Mouse (Mus musculus) kidney, adult 9 months (tissue): ENCODE measurements around the gene Dda1.
A peak's percentile ranks its signal among the peaks of the same experiment; 100 is the strongest.
"Not testable (repeated sequence)": the region's sequence is repeated elsewhere in the genome, so short reads cannot be mapped to it uniquely, and the experiment has no call there.

Source experiments
- DNase-seq: peaks from one replicate; pipeline ENCODE4 v3.0.0; 2022

Dda1 gene

DNA sequence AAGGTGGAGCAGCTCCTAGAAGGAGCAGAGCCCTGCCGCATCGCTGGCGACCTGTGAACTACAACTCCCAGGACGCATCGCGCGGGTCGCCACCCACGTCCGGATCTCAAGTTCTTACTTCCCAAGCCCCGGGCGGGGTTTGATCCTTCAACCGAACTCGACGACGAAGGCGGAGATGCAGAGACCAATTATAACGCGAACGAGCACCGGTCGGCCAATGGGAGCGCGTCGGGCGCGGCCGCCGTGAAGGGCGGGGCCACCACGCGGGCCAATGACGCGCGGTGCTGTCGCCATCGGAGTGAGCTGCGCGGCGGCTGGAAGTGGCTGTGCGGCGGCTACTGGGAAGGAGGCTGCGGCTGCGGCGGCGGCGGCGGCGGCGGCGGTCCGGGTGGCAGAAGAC lies at the start of gene Dda1:
Gene Dda1 (plus strand): TSS at position 284 of the 400 bp plus-strand sequence.
- DNase-seq: peak; percentile 99

DNA sequence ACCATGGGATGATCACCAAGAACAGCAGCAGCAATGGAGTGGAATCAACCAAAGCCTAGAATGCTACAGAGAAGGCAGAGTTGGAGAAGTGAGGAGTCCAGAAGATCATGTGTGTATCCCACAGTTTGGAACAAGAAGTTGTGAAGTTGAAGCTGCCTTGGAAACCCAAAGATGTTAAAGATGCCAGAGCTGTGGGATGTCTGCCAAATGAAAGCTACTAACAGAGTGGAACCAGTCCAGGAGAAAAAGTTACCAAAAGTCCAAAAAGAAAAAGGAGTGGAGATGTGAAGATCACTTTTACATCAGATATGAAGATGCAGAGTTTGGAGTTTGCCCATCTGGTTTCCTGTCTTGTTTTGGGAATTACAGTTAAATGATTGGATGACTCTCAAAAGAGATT lies 46.9 kb upstream of the Dda1 start:
- no peak for DNase-seq

DNA sequence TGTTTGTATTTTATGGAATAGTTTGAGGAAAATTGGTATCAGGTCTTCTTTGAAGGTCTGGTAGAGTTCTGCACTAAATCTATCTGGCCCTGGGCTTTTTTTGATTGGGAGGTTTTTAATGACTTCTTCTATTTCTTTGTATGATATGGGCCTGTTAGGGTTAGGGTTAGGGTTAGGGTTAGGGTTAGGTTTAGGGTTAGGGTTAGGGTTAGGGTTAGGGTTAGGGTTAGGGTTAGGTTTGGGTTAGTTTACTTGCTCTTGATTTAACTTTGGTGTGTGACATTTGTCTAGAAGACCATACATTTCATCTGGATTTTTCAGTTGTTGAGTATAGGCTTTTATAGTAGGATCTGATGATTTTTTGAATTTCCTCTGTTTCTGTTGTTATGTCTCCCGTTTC lies 36.1 kb upstream of the Dda1 start:
- not testable (repeated sequence) for DNase-seq

DNA sequence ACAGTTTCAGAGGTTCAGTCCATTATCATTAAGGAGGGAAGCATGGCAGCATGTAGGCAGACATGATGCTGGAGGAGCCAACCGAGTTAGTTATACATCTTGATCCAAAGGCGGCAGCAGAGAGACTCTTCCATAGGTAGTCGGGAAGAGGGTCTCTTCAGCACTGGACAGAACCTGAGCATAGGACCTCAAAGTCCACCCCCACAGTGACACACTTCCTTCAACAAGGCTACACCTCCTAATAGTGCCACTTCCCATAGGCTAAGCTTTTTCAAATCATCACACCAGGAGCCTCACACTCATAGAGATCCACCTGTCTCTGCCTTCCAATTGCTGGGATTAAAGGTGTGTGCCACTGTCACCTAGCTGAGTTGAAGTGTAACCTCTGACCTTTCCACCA lies 32.0 kb upstream of the Dda1 start:
- no peak for DNase-seq

DNA sequence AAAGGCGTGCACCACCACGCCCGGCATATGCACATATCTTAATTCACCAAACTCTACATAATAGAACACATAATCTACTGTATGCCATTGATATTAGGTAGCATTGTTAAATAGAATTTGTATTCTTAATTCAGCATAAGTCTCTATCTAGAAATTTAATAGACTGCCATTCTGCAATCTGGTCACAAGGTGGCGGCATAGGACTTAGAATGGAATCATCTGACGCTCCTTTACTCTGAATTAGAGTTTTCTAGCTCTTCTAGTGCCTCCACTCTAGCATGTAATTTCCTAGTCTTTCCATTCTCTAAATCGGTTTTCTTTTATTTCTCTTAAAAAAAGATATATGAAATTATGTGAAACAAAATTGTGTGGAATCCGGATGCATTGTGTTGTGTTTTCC lies 27.6 kb upstream of the Dda1 start:
- peak; percentile 48 for DNase-seq

DNA sequence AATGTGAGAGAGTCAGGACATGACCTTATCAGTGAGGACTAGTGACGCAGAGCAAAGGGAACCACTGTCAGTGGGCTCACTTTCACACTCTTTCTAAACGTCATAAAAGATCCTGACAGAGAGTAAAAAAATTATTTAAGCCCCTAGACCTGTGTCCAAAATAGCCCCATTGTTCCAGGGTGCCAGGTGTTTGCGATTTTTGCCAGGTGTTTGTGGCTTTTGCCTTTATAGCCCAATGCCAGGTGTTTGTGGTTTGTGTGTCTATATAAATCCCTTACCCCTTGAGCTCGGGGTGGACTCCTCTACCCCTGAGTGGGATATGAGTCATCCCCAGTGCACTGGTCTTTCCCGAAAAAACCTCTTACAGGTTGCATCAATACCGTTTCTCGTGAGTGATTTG lies 23.9 kb upstream of the Dda1 start:
- no peak for DNase-seq

DNA sequence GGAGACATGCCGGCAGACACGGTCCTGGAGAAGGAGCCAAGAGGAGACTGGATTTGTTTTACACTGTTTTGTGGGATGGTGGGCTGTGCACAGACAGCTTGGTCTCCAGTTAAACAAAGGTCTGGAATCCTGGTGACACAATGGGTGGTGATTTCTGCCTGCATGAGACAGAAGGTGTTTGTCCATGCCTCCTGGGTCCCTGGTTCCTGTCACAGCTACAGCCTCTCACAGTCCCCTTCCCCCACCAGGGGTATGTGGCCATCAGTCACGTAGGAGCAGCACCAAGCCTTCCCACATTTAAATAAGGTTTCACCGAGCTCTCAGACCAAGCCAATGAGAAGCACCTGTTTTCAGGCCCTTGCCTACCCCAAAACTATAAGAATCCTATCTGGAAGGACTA lies 17.7 kb upstream of the Dda1 start:
- DNase-seq: no peak

DNA sequence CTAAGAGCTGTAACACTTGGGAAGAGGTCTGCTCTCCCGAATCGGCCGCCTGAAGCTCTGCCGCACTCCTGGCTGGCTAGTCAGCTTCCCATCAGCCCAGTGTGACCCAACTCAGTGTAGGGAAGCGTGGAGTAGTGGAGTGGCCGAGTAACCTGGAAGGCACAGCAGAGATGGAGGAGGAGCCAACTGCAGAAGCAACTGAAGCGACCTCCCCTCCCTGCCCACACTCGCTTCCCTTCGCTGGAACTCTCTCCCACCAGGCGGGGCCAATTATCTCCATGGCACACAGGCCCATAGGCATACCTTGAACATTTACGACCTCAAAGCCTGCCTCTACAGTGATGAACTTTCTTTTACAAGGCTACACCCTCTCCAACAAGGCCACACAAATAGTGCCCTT lies 17.2 kb upstream of the Dda1 start:
- DNase-seq: no peak

DNA sequence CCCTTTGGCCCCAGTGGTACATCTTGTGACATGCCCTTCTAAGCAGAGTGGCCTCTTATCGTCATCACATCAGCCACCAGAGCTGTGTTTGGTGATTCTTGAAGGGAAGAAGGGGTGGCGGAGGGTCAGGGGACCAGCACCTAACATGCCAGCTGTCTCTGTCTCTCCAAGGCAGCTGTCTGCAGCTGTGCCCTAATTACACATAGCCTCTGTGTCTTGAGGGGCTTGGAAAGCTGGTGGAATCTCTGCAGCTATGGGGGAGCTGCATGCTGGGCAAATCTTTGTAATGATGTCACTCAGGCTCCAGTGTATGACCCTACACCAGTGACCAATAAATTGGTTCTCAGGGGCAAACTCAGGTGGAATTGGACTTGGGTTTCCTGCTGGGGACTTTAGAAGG lies 16.3 kb upstream of the Dda1 start:
- DNase-seq: no peak

DNA sequence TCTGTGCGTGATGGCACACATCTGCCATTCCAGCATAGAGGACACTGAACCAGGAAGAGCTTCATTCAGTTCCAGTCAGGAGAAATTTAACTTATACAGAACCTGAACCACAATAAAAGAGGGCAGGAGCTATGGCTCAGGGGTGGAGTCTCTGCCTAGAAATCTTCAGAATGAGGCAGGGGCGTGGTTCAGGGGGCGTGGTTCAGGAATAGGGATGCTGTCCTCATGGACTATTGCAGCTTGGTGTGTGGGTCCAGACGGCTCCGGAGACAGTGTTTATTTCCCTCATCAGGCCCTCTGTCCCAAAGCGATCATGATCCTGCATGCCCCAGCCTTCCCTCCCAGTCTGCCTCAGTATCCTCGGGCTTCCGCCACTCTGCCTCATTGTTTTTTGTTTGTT lies 14.3 kb upstream of the Dda1 start:
- DNase-seq: no peak

DNA sequence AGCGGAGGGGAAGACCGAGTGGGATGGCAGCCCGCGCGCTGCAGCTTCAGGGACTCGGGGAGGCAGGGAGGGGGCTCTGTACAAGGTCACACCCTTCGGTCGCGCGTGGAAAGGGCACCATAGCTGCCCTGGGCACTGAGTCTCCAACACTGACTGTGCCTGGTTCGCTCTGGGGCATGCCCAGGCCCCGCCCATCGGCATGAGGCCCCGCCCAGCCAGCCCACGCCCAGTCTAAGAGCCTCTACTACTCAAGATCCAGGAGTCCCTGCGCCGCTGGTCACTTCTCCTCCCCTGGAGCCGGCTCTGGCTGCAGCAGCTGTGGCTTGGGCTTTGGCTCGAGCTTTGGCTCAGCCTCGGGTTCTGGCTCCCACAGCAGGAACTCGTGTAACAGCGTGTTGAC lies 12.1 kb upstream of the Dda1 start:
- DNase-seq: no peak

DNA sequence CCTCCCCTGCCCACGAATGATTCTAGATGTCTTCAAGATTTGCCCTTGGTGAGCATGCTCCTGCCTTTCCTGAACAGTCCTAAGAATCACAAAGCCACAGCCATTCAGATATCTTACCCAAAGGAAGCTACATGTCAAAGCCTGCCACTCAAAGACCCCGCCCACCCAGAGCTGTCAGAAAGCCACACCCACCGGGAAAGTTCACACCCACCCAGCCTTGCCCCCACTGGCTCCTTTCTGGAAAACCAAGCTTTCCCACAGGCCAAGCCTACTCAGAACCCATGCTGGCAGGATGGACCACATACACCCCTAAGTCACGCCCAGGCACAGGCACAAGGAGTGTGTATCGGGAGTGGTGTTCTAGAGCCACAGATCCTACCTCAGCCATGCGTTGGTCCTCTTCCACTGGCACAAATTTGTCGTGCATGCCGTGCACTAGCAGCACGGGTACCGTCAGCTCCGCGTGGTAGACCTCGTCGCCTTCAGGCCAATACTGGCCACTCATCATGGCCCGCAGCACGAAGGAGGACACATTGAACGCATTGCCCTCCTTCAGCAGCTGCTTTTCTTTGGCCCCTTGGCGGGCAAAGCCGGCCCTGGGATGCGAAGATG lies 11.2 kb upstream of the Dda1 start:
- no peak for DNase-seq

DNA sequence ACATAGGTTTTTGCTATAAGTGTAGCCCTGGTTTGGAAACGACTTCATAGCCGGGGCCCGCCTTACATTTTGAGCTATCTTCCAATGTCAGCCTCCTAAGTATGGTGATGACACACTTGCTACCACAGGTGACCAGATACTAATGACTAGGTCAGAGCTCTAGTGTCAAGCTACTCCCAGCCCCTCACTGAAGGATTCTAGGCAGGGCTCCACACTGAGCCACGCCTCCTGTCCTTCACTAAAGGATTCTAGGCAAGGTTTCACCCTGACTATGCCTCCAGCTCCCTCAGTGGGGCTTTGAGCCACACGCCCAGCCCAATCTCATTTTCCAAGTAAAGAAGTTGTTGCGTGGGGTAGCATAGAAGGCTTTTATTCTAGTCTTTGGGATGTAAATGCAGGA lies 8.3 kb upstream of the Dda1 start:
- no peak for DNase-seq

DNA sequence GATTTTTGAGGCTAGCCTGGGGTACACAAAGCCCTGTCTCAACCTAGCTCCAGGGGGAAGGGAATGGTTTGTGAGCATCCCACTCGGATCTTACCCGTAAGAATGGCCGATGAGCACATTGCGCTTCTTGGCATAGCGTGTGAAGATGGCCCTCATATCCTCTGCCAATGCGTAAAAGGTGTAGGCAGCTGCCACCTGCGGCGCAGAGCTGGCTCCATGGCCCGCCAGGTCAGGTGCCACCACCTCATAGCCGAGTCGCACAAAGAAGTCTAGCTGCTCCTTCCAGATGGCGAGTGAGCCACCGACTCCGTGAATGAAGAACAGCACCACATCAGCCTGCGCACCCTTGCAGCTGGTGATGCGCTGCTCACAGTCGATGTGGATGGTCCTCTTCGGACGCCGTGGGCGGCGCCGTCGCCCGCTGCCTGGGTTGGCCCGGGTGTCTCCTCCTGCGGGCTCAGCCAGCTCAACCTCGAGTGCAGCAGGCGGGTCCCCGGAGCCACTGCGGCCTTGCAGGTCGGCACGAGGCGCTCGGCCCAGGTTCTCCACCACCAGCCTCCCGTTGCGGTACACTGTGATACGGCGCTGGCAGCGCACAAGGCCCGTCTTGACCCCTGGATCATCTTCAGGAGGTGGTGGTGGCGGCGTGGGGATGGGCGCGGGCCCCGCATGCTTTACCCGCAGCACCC lies 7.7 kb upstream of the Dda1 start:
- DNase-seq: peak; percentile 14

DNA sequence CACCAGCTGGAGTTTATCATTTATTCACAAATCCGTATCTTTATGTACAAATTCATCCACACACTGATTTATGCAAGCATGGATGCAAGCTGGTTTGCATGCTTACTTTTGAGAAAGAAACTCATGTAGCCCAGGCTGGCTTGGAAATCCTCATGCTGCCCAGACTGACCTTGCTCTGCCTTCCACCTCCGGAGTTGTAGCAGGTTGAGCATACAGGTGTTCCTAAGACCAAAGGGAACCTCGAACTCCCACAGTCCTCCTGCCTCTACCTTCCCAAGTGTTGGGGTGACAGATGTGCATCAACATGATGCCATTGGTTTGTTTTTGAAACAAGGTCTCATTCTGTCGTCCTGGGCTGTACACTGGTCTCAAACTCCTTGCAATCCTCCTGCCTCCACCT lies 6.8 kb upstream of the Dda1 start:
- DNase-seq: no peak

DNA sequence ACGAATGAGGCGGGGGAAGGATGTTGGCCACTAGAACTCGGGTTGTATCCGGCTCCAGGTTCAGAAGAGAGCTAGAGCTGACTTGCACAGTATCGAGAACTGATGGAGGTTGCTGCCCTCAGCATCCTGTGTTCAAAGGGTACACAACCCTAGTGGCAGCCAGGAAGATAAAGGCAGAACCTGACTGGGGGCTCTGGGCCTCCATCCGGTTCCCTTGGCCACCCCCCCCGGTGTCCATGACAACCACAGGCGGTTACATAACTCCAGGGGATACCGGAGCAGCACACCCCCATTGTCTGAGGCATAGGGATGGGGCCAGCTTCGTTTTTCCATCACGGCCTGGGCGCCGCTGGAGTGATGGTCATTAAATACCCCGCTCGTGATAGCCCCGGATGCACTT lies 6.2 kb upstream of the Dda1 start:
- peak; percentile 48 for DNase-seq

DNA sequence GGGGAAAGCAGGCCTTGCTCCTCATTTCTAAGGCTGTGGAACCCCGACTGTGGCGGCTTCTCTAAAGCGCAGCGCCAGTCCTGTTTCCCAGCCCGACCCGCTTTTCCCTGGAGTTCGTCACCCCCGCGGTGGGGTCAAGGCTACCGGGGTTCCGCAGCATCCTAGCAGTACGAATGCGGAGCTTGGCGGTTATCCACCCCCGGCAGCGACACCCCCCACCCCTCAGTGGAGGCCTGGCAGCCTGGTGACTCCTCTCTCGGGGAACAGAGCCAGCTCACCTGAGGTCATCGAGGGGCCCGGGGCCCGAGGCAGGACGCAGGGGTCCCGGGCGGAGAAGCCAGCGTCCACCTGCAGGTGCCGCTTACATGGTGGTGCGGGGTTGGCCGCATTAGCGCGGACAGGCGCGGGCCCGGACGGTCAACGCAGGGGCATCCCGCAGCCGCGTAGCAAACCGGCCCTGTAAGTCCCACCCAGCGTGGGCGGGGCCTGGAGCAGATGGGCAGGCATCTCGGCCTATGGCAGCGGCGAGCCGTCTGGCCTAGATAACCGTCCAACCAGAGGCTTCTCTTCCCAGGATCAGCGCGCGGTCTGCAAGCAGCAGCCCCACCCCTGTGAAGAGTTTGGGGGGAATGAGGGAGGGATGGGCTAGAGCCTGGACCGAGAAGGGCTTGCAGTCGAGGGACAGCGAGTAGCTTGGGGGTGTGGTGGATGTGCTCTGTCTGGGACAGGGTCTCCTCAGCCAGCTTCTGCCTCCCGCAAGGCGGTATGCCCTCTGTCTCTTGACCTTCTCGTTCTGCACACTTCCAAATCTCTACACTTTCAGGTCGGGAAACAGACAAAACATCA lies 5.6 kb upstream of the Dda1 start, which contains the start of gene Abhd8:
Gene Abhd8 (minus strand): TSS at position 468 of the 846 bp plus-strand sequence.
- peak; percentile 98 for DNase-seq

DNA sequence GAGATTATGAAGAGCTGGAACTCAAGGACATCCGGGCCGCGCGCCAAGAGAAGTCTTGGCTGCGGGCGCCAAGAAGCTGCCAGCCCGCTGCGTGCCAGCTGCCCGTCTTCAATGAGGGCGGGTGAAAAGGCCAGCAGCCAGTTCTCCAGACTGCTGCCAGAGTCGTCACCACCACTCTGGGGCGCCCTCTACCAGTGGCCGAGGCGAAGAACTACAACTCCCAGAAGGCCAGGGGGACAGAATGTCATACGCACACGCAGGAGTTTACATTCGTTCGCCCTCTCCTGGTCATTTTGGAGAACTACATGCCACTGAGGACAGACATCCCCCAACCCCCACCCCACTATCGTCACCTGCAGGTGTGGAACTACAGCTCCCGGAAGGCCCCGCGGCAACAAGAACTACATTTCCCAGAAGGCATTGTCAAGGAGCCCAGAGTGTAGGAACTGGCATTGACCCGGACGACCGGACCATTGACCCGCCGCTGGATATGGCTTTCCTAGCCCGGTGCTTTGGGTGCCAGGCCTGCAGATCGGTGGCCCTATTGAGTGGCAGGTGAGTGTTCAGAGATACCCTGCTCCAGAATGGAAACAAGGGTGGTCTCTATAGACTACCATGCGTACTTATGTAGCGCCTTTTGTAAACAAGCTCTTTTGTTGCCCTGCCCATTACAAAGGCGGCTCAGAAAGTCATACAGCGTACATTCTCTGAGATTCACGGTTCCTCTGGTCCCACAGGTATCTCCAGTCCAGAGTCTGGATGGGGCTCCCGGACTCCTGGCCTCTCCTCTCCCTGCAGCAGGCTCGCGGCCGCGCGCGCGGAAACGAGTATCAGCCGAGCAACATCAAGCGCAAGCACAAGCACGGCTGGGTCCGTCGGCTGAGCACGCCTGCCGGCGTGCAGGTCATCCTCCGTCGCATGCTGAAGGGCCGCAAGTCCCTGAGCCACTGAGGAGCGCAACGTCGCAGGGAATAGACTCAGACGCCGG lies 4.2 kb upstream of the Dda1 start, which contains the start of gene Mrpl34:
Gene Mrpl34 (plus strand): TSS at position 447 of the 988 bp plus-strand sequence.
- DNase-seq: peak; percentile 100

DNA sequence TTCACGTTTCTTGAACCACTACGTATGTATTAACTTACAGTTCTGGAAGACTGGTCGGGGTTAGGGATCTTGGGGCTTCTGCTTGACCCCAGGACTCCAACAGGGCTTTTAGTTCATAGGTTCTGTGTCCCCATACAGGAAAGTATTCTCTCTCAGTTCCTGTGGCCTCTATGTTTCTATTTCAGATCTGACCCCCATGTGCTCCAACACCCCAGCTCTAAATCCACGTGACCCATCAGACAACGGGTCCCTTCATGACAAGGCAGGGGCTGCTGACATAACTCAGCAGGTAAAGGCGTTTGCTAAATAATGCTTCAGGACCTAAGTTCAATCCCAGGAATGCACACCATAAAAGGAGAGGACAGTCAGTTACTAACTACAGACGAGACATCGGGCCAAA lies 3.3 kb upstream of the Dda1 start:
- DNase-seq: peak; percentile 30

DNA sequence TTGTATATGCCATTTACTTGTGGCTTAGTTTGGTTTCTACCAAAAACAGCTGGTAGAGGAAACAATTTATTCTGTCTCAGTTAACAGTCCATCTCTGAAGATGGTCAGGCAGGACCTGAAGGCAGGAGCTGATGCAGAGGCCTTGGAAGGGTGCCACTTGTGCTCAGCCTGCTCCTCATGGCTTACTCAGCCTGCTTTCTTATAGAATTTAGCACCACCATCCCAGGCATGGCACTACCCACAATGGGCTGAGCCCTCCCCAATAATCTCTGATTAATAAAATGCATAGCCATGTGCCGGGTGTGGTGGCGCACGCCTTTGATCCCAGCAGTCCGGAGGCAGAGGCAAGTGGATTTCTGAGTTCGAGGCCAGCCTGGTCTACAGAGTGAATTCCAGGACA lies 2.8 kb upstream of the Dda1 start:
- DNase-seq: peak; percentile 23

DNA sequence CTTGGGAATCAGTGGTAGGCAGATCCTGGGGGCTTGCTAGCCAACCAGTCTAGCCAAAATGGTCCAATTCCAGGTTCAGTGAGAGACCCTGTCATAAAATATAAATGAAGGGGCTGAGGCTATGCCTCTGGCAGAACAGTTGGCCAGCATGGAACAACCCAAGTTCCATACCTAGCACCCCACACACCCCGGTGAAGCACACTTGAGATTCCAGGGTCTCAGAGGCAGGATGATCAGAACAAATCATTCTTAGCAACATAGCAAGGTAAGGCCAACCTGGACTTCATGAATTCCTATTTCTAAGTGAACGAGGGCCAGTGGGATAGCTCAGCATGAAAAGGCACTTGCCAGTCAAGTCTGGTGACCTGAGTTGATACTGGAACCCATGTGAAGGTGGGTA lies 1.8 kb upstream of the Dda1 start:
- DNase-seq: peak; percentile 13

DNA sequence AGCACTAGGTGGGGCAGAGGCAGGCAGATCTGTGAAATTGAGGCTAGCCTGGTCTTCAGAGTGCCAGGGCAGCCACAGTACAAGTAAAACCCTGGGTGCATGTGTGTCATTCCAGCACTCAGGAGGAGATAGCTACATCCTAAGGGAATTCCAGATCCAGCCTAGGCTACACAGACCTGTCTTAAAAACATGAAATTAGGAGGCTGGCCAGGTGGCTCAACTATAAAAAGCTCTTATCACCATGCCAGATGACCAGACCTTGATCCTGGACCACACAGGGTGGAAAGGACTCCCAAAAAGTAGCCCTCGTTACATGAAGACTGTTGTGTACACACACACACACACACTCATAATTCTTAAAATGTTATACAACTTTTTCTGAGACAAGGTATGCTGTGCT lies 998 bp upstream of the Dda1 start:
- peak; percentile 19 for DNase-seq

DNA sequence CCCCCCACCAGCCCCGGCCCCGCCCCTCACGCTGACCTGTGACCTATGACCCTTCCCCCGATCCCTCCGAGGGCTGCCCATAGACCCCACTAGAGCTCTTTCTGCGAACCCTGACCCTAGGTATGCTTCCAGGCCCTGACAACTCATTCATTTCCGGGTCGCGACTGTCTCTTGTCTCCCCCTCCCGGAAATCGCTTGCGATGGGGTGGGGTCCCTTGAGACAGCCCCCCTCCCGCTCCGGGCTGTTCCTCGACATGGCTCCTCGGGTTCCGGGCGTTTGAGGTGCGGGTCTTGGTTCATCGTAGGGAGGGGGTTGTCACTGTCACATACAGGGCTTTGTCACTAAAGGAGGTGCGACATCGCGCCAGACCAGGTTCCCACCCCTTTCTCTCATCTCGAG lies 412 bp downstream of the Dda1 start:
- peak; percentile 56 for DNase-seq
